Mouse (Mus musculus): Measurements from ENCODE around the gene Spink4. TPM values are rescaled to one million over a fixed set of nuclear protein-coding genes. Genes with fewer than 3 reads are reported as not detected.
"Not testable (repeated sequence)": the region's sequence is repeated elsewhere in the genome, so short reads cannot be mapped to it uniquely, and the experiment has no call there.

Gene Spink4
- polyA plus RNA-seq, 1 experiment from 2014 or later: 0.75 TPM

GRCm38 (mm10) chr4:40908261-40908969 is 11.4 kb upstream of the Spink4 start:
- WGBS: 25% methylated on average over 20 of the region's 20 CpGs
- Histone ChIP-seq H3K9me3 (no peaks in the 10 kb centered on the region), H3K36me3 (no peaks in the 10 kb centered on the region), H3K9ac (no peak overlapping the region), H3K4me2 (peak overlapping the region; percentile 36), H3K4me3 (peak overlapping the region; percentile 13; the same call in 1 of the 2 replicates), H3K27ac (peak overlapping the region; percentile 86), H3K4me1 (0 out of 2 replicates have a peak, but pooled peaks cover 2% of the 10 kb centered on the region), H3K27me3 (no peaks in the 10 kb centered on the region)
- ATAC-seq (ENCODE audit: borderline replicate concordance, extremely low read depth, low FRiP score, low TSS enrichment): peak; percentile 63; the same call in 1 of the 2 replicates

DNA sequence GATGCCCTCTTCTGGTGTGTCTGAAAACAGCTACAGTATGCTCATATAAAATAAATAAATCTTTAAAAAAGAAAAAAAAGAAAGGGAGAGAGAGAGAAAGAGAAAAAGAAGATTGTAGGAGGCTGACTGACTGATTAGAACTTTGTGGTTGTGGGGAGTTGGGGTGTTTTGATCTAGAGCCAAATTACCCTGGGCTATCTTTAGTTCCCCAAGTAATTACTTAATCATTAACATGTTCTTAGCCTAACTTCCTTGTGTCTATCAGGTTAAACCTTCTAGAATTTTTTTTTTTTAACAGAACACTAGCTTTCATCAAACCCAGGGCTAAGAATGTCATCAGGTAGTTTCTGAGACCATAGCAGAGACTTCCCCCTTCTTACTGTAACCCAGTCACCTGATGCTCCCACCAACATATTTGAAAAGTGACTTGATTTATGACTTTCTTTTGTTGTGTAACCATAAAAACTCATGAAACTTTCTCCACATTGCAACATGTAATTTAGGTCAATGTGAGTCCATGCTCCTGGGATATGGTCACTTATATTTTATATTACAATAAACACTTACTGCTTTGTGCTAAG is 5.5 kb upstream of the Spink4 start:
- Histone ChIP-seq H3K4me2 (no peak overlapping the region), H3K36me3 (no peaks in the 10 kb centered on the region), H3K9me3 (no peaks in the 10 kb centered on the region), H3K9ac (no peak overlapping the region), H3K4me1 (no peaks in the 10 kb centered on the region), H3K27ac (no peak overlapping the region), H3K4me3 (no peak overlapping the region), H3K27me3 (no peaks in the 10 kb centered on the region)
- no peak for ATAC-seq (ENCODE audit: borderline replicate concordance, extremely low read depth, low FRiP score, low TSS enrichment)

DNA sequence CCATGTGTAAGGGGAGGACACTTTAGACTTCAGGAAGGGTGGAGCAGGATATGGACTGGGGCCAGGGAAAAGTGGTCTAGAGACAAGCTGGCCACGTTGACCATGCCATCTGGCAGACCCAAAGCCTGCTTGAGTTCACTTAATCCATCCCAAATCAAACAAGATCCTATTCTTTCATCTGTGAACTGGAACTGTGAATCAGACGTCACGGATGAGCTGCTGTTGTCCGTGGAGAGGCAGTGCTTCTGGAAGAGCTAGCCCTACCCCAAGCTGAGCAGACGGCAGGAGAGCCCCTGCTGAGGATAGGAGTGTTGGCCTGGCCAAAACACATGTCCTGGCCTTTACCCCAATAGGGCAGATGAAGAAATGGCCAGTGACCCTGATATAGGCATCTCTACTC is 3.9 kb upstream of the Spink4 start:
- no peak overlapping the region for H3K4me2 ChIP-seq
- H3K9me3 ChIP-seq: no peaks in the 10 kb centered on the region
- WGBS: 66% methylated on average over 5 of the region's 5 CpGs
- H3K9ac ChIP-seq: no peak overlapping the region
- no peaks in the 10 kb centered on the region for H3K27me3 ChIP-seq
- H3K27ac ChIP-seq: no peak overlapping the region
- H3K4me3 ChIP-seq: no peak overlapping the region
- H3K36me3 ChIP-seq: no peaks in the 10 kb centered on the region
- ATAC-seq (ENCODE audit: borderline replicate concordance, extremely low read depth, low FRiP score, low TSS enrichment): no peak
- no peaks in the 10 kb centered on the region for H3K4me1 ChIP-seq

GRCm38 (mm10) chr4:40916592-40917155 is 3.2 kb upstream of the Spink4 start:
- Histone ChIP-seq H3K9ac (no peak overlapping the region), H3K4me1 (no peaks in the 10 kb centered on the region), H3K9me3 (no peaks in the 10 kb centered on the region), H3K27me3 (no peaks in the 10 kb centered on the region), H3K27ac (no peak overlapping the region), H3K4me3 (no peak overlapping the region), H3K36me3 (no peaks in the 10 kb centered on the region), H3K4me2 (no peak overlapping the region)
- ATAC-seq (ENCODE audit: borderline replicate concordance, extremely low read depth, low FRiP score, low TSS enrichment): no peak
- 91% methylated on average over 7 of the region's 7 CpGs for WGBS

DNA sequence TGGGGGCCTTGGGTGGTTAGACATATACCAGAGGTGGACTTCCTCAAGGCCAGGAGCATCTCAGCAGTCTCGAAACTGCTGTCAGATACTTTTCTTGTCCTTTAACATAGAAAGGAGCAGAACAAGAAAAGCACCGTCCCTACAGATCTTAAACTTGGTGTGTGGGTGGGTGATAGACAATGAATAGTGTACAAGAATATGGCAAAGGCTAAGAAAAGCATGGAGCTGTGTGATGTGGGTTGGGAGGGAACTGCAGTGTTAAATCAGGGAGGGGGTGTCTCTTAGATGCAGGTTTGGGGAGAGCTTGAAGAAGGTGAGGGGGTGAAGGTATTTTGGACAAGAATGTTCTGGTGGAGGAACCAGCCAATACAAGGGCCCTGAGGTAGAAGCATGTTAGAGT is 724 bp downstream of the Spink4 start:
- no peak overlapping the region for H3K9ac ChIP-seq
- 73% methylated on average over 2 of the region's 2 CpGs for WGBS
- no peaks in the 10 kb centered on the region for H3K36me3 ChIP-seq
- H3K9me3 ChIP-seq: no peaks in the 10 kb centered on the region
- no peak overlapping the region for H3K4me3 ChIP-seq
- H3K27ac ChIP-seq: no peak overlapping the region
- H3K4me1 ChIP-seq: no peaks in the 10 kb centered on the region
- no peak for ATAC-seq (ENCODE audit: borderline replicate concordance, extremely low read depth, low FRiP score, low TSS enrichment)
- H3K4me2 ChIP-seq: no peak overlapping the region
- H3K27me3 ChIP-seq: no peaks in the 10 kb centered on the region

- Histone ChIP-seq H3K27me3 (no peaks in the 10 kb centered on the region), H3K27ac (no peak overlapping the region), H3K36me3 (no peaks in the 10 kb centered on the region), H3K4me3 (no peak overlapping the region), H3K9me3 (no peaks in the 10 kb centered on the region), H3K4me2 (no peak overlapping the region), H3K4me1 (no peaks in the 10 kb centered on the region), H3K9ac (no peak overlapping the region)
- 54% methylated on average over 3 of the region's 3 CpGs for WGBS
- ATAC-seq (ENCODE audit: borderline replicate concordance, extremely low read depth, low FRiP score, low TSS enrichment): no peak
These were observed 1.4 kb downstream of the Spink4 start for GRCm38 (mm10) chr4:40921288-40921687.

DNA sequence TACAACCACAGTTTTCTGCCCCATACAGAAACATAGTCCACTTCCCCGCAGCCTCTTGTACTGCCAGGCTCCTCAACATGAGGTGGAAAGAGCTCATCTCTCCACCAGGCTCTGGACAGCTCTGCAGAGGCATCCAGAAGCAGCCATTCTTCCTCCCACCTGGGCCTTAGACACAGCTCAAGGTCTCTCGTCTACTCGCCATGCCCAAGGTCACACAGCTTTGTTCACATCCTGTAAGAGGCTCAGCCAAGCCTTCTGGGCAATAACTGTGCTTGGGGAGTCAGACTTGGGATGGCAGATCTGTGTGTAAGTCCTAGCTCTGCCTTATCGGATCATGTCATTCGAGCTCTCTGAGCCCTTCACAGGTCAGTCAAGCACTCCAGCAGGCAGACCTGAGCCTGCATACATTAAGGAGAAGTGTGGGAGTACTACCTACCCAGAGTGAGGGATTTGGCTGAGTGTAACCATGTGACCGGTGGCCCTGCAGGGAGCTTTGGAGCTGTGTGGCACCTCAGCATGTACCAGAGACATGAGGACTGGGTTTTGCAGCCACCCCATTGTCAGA is 3.3 kb downstream of the Spink4 start:
- H3K9ac ChIP-seq: no peak overlapping the region
- no peak overlapping the region for H3K27ac ChIP-seq
- H3K4me1 ChIP-seq: no peaks in the 10 kb centered on the region
- H3K27me3 ChIP-seq: no peaks in the 10 kb centered on the region
- ATAC-seq (ENCODE audit: borderline replicate concordance, extremely low read depth, low FRiP score, low TSS enrichment): no peak
- no peak overlapping the region for H3K4me2 ChIP-seq
- H3K36me3 ChIP-seq: no peaks in the 10 kb centered on the region
- WGBS: 68% methylated on average over 6 of the region's 6 CpGs
- H3K4me3 ChIP-seq: no peak overlapping the region
- no peaks in the 10 kb centered on the region for H3K9me3 ChIP-seq

DNA sequence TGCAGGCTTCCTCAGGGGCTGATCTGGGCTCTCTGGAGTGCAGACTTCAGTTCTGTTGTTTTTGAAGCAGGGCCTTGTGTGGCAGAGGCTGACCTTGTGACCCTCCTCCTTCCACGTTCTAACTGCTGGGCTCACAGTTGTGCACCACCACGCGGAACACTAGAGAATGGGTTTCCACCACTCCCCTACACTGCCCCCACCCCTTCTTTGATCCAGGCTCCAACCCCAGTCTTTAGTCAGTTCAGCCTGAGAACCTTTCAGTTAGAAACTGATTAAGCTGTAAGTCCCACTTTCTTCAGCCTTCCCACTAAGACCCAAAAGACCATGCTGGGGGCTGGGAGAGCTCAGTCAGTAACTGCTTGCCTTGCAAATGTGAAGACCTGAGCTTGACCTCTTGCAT is 5.7 kb downstream of the Spink4 start:
- no peak overlapping the region for H3K27ac ChIP-seq
- H3K4me2 ChIP-seq: no peak overlapping the region
- no peak for ATAC-seq (ENCODE audit: borderline replicate concordance, extremely low read depth, low FRiP score, low TSS enrichment)
- H3K9me3 ChIP-seq: no peaks in the 10 kb centered on the region
- H3K27me3 ChIP-seq: no peaks in the 10 kb centered on the region
- H3K4me1 ChIP-seq: no peaks in the 10 kb centered on the region
- no peak overlapping the region for H3K9ac ChIP-seq
- H3K4me3 ChIP-seq: no peak overlapping the region
- 49% methylated on average over 3 of the region's 3 CpGs for WGBS
- no peaks in the 10 kb centered on the region for H3K36me3 ChIP-seq

GRCm38 (mm10) chr4:40929046-40929445 is 9.2 kb downstream of the Spink4 start:
- 86% methylated on average over 7 of the region's 7 CpGs for WGBS
- Histone ChIP-seq H3K4me3 (no peak overlapping the region), H3K27ac (no peak overlapping the region)

DNA sequence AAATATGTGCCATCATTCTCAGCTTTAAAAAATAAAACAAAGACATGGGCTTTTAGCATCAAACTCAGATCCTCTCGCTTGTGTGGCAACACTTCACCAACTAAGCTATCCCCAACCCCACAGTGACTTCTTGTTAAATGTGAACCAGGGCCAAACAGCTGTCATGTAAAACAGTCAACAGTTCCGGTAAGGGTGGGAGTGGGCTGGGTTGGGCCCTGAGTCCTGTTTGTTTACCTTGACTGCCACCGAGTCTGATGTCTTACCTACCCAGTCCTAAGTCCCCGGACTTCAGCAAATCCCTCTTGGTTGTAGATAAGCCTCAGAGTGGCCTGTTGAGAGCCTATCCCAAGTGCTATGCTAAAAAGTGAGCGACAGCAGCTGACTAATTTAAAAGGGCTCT is 13.8 kb downstream of the Spink4 start:
- peaks cover 51% of the 10 kb centered on the region for H3K36me3 ChIP-seq
- ATAC-seq (ENCODE audit: borderline replicate concordance, extremely low read depth, low FRiP score, low TSS enrichment): no peak
- H3K27me3 ChIP-seq: no peaks in the 10 kb centered on the region
- 70% methylated on average over 5 of the region's 5 CpGs for WGBS
- no peak overlapping the region for H3K9ac ChIP-seq
- no peak overlapping the region for H3K27ac ChIP-seq
- no peak overlapping the region for H3K4me2 ChIP-seq
- no peak overlapping the region for H3K4me3 ChIP-seq
- no peaks in the 10 kb centered on the region for H3K4me1 ChIP-seq
- no peaks in the 10 kb centered on the region for H3K9me3 ChIP-seq

More at GRCm38 (mm10) chr4:40929046-40929445, 9.2 kb downstream of the Spink4 start:
- no peak overlapping the region for H3K9ac ChIP-seq
- no peaks in the 10 kb centered on the region for H3K27me3 ChIP-seq
- H3K9me3 ChIP-seq: no peaks in the 10 kb centered on the region
- no peak overlapping the region for H3K4me2 ChIP-seq
- no peak for ATAC-seq (ENCODE audit: borderline replicate concordance, extremely low read depth, low FRiP score, low TSS enrichment)
- peaks cover 15% of the 10 kb centered on the region for H3K36me3 ChIP-seq
- H3K4me1 ChIP-seq: no peaks in the 10 kb centered on the region

- H3K36me3 ChIP-seq: peaks cover 57% of the 10 kb centered on the region
- not testable (repeated sequence) for H3K4me2 ChIP-seq; H3K27ac ChIP-seq; H3K9ac ChIP-seq; H3K27me3 ChIP-seq; H3K4me1 ChIP-seq; H3K4me3 ChIP-seq; ATAC-seq (ENCODE audit: borderline replicate concordance, extremely low read depth, low FRiP score, low TSS enrichment); H3K9me3 ChIP-seq
- 85% methylated on average over 3 of the region's 3 CpGs for WGBS
These were observed 14.5 kb downstream of the Spink4 start for GRCm38 (mm10) chr4:40934369-40934768.

DNA sequence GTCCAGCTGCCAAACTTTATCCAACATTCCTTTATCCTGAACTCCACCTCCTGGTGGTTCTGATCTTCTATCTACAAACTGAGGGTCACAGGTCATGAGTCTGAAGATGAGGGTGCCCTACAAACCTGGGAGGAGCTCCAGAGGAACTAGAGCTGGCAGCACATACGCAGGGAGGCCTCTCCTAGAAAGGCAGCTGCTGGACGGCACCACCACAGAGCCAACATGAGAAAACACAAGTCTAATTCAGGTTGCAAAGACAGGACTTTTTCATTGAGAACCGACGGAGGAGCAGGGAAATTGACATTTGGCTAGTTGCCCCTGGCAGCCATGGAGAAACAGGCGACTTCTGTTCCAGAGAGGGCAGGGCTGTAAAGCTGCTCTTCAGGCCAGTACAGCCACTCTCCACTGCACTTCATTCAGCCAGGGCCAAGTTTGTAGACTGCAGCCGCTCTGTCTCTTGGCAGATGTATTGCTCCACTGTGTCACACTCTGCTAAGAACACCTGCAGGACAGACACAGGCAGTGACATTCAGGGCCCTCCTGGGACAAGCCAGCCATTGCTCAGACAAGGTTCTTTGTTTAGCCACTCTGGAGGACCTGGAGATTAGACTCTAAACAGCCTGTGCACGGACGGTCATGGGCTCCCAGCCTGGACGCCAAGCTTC is 16.5 kb downstream of the Spink4 start:
- ATAC-seq (ENCODE audit: borderline replicate concordance, extremely low read depth, low FRiP score, low TSS enrichment): no peak
- no peak overlapping the region for H3K4me2 ChIP-seq
- H3K27ac ChIP-seq: no peak overlapping the region
- peaks cover 77% of the 10 kb centered on the region for H3K36me3 ChIP-seq
- no peak overlapping the region for H3K4me3 ChIP-seq
- H3K9me3 ChIP-seq: no peaks in the 10 kb centered on the region; the same call in 1 of the 2 replicates
- H3K27me3 ChIP-seq: no peaks in the 10 kb centered on the region
- no peaks in the 10 kb centered on the region for H3K4me1 ChIP-seq
- 79% methylated on average over 9 of the region's 9 CpGs for WGBS
- H3K9ac ChIP-seq: no peak overlapping the region

Data from lung, embryonic 15.5 days (tissue).